Mouse (Mus musculus): ENCODE measurements around the gene Vmn1r41.

The Vmn1r41 gene

GRCm38 (mm10) chr6:89740466-89740865 is at the start of gene Vmn1r41:
Gene Vmn1r41, plus strand, starts transcription at chr6:89740766.
- CTCF ChIA-PET = no interaction called here
- POLR2A ChIA-PET = no interaction called here

DNA sequence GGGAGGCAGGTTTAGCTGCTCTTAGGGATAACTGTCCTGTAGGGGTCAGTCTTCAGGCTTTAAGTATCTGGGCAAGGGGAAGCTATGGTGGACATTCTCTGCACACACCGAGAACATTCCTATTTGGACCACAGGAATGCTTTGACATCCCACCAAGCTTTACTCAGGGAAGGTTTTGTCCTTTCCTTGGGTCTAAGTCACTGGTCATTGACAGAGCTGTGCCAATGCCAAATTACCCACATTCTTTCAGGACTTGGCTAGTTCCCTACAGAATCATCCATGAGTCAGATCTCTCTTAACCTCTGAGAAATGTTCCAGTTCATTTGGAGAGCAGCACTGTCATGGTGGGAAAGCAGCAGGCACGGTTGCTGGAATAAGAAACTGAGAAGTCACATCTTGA is 33.9 kb upstream of the Vmn1r41 start:
- ChIA-PET POLR2A (no interaction called here), CTCF (interaction anchor here in 3 of 4 experiments (0.5 to 1.1 kb wide), 3 partner anchors 10 to 580 kb away, joined by 3 to 8 read pairs (median 4); no protein-coding TSS in a partner anchor)

DNA sequence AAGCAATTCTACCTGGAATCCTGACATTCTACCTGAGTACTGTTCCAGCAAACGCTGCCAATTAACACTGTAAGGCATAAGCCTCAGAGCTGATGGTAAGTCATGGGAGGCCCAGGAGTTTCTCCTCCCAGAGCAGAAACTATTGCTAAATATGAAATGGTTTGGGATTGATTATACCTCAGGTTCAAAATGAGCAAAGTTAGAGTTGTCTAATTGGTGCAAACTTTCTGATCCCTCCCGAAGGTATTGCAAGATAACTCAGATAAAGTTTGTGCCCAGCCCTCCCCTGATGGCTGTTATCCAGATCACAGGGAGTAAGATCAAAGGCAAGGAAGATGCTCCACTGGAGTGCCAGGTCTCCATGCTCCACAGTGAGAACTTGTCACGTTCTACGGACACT is 33.3 kb upstream of the Vmn1r41 start, which contains the start of gene Vmn1r40:
Gene Vmn1r40, plus strand, starts transcription at position 301 of the 400 bp plus-strand sequence.
- ChIA-PET CTCF (interaction anchor here in 1 of 4 experiments (0.6 kb wide), 1 partner anchor 86 kb away, joined by 8 read pairs; no protein-coding TSS in a partner anchor), POLR2A (no interaction called here)

GRCm38 (mm10) chr6:89718051-89718450 is 22.5 kb upstream of the Vmn1r41 start:
- ChIA-PET CTCF (no interaction called here), POLR2A (interaction anchor here in 1 of 4 experiments (0.6 kb wide), 1 partner anchor 10 kb away, joined by 3 read pairs; no protein-coding TSS in a partner anchor)

GRCm38 (mm10) chr6:89742811-89743210 is 2.2 kb downstream of the Vmn1r41 start:
- ChIA-PET CTCF (no interaction called here), POLR2A (no interaction called here)

- ChIA-PET CTCF (no interaction called here), POLR2A (no interaction called here)
These were observed 49.7 kb downstream of the Vmn1r41 start for GRCm38 (mm10) chr6:89790231-89790630.

All from embryonic stem cell, embryonic (primary cell).